Mouse (Mus musculus) midbrain, embryonic 14.5 days (tissue): ENCODE measurements at regions not wholly inside any gene's neighbourhood (a gene's known extent, or its start where the extent isn't known, plus 50 kb on each side); places are given as distances from the start of the nearest gene placed in this dataset.

Experiments used
- ATAC-seq: fragments of 200-750 bp; cut with Nextera tagmentation; 2 replicates; pipeline ENCODE4 v1.8.0; 2017; ENCODE audit warnings: moderate number of reproducible peaks, moderate library complexity; ENCODE audit not compliant: low FRiP score, low TSS enrichment
- DNase-seq: peaks from one replicate; pipeline ENCODE4 v3.0.0-alpha.2; 2015
- H3K27ac ChIP-seq: fragments of 300-500 bp; sonication (generic); replicated peaks from 2 replicates; pipeline ENCODE4 v1.5.1; 2014; ENCODE audit warnings: mild to moderate bottlenecking, low read depth, low read length, moderate library complexity
- H3K27me3 ChIP-seq: fragments of 300-500 bp; sonication (generic); 2 replicates; pipeline ENCODE4 v1.6.1; 2014; ENCODE audit warnings: low read length, control low read depth, mixed read lengths; ENCODE audit not compliant: control insufficient read depth, insufficient read depth
- H3K36me3 ChIP-seq: fragments of 300-500 bp; sonication (generic); 2 replicates; pipeline ENCODE4 v1.6.1; 2014; ENCODE audit warnings: low read length, control low read depth; ENCODE audit not compliant: control insufficient read depth, insufficient read depth
- H3K4me1 ChIP-seq: fragments of 300-500 bp; sonication (generic); 2 replicates; pipeline ENCODE4 v1.6.1; 2014; ENCODE audit warnings: mild to moderate bottlenecking, antibody characterized with exemption, low read length, control low read depth; ENCODE audit not compliant: control insufficient read depth, insufficient read depth
- H3K4me2 ChIP-seq: fragments of 300-500 bp; sonication (generic); 2 replicates; pipeline ENCODE4 v1.6.1; 2014; ENCODE audit warnings: mild to moderate bottlenecking, low read length, moderate library complexity
- H3K4me3 ChIP-seq: fragments of 300-500 bp; sonication (generic); replicated peaks from 2 replicates; pipeline ENCODE4 v1.5.1; 2014; ENCODE audit warnings: low read depth, low read length
- H3K9ac ChIP-seq: fragments of 300-500 bp; sonication (generic); replicated peaks from 2 replicates; pipeline ENCODE4 v1.6.1; 2014; ENCODE audit warnings: mild to moderate bottlenecking, low read length, moderate library complexity
- H3K9me3 ChIP-seq: fragments of 300-500 bp; sonication (generic); 2 replicates; pipeline ENCODE4 v1.6.1; 2016; ENCODE audit warnings: low read length, control low read depth, mixed read lengths; ENCODE audit not compliant: control insufficient read depth
- WGBS: fragments of 180-500 bp; shearing (Covaris S2); extraction: QIAGEN DNeasy Blood & Tissue Kit; methylation state at CpG from one replicate; pipeline ENCODE4 v1.1.7; 2014; 5-methylcytosine and 5-hydroxymethylcytosine counted together

GRCm38 (mm10) chr5:68726733-68727132, 614.7 kb downstream of the Kctd8 start:
- ATAC-seq: no peak
- 71% methylated on average over 4 of the region's 4 CpGs for WGBS
- Histone ChIP-seq H3K9me3 (no peaks in the 10 kb centered on the region), H3K4me2 (no peak overlapping the region), H3K27ac (no peak overlapping the region), H3K27me3 (no peaks in the 10 kb centered on the region), H3K4me3 (no peak overlapping the region), H3K9ac (no peak overlapping the region), H3K4me1 (no peaks in the 10 kb centered on the region), H3K36me3 (no peaks in the 10 kb centered on the region)
- no peak for DNase-seq

GRCm38 (mm10) chr5:68735186-68735585, 606.3 kb downstream of the Kctd8 start:
- Histone ChIP-seq H3K27ac (no peak overlapping the region), H3K4me2 (no peak overlapping the region), H3K36me3 (no peaks in the 10 kb centered on the region), H3K9me3 (no peaks in the 10 kb centered on the region), H3K4me3 (no peak overlapping the region), H3K4me1 (no peaks in the 10 kb centered on the region), H3K27me3 (no peaks in the 10 kb centered on the region), H3K9ac (no peak overlapping the region)
- WGBS: 18% methylated on average over 5 of the region's 5 CpGs
- ATAC-seq (no peak), DNase-seq (no peak)

- no peak overlapping the region for H3K27ac ChIP-seq
- no peak overlapping the region for H3K4me2 ChIP-seq
- no peaks in the 10 kb centered on the region for H3K4me1 ChIP-seq
- ATAC-seq: no peak
- no peaks in the 10 kb centered on the region for H3K9me3 ChIP-seq
- no peaks in the 10 kb centered on the region for H3K36me3 ChIP-seq
- H3K27me3 ChIP-seq: no peaks in the 10 kb centered on the region
- H3K4me3 ChIP-seq: no peak overlapping the region
- WGBS: 89% methylated on average over 3 of the region's 3 CpGs
- H3K9ac ChIP-seq: no peak overlapping the region
- DNase-seq: no peak
Measured at GRCm38 (mm10) chr5:68750499-68750898, 591.0 kb downstream of the Kctd8 start.

GRCm38 (mm10) chr5:68753025-68753424, 588.5 kb downstream of the Kctd8 start:
- no peaks in the 10 kb centered on the region for H3K36me3 ChIP-seq
- ATAC-seq (no peak), DNase-seq (no peak)
- no peak overlapping the region for H3K27ac ChIP-seq
- H3K4me1 ChIP-seq: no peaks in the 10 kb centered on the region
- no peaks in the 10 kb centered on the region for H3K9me3 ChIP-seq
- no peak overlapping the region for H3K4me3 ChIP-seq
- no peak overlapping the region for H3K4me2 ChIP-seq
- H3K9ac ChIP-seq: no peak overlapping the region
- H3K27me3 ChIP-seq: no peaks in the 10 kb centered on the region
